Mouse (Mus musculus): ENCODE results near the gene Mns1. TPM values are rescaled to one million over a fixed set of nuclear protein-coding genes. Genes with fewer than 3 reads are reported as not detected.

The Mns1 gene
- polyA plus RNA-seq, 1 experiment from 2014 or later = 40.5 TPM

- Histone ChIP-seq H3K36me3 (no peaks in the 10 kb centered on the region), H3K4me1 (replicated peaks) (no peaks in the 10 kb centered on the region), H3K4me2 (no peak overlapping the region), H3K27ac (no peak overlapping the region), H3K27me3 (peaks cover 7% of the 10 kb centered on the region; the same call in 1 of the 2 replicates), H3K9me3 (no peaks in the 10 kb centered on the region), H3K9ac (replicated peaks) (no peak overlapping the region), H3K4me3 (replicated peaks) (no peak overlapping the region)
- ATAC-seq (ENCODE audit: insufficient number of reproducible peaks, insufficient read depth, low FRiP score, low TSS enrichment, low read depth) = no peak
- WGBS = 67% methylated on average over 3 of the region's 3 CpGs
Observed at GRCm38 (mm10) chr9:72404934-72405333, 32.9 kb upstream of the Mns1 start.

GRCm38 (mm10) chr9:72405882-72406638 is 31.8 kb upstream of the Mns1 start:
- 83% methylated on average over 9 of the region's 9 CpGs for WGBS
- Histone ChIP-seq H3K9me3 (no peaks in the 10 kb centered on the region), H3K36me3 (no peaks in the 10 kb centered on the region), H3K27ac (no peak overlapping the region), H3K4me3 (replicated peaks) (no peak overlapping the region), H3K9ac (replicated peaks) (no peak overlapping the region), H3K4me1 (replicated peaks) (no peaks in the 10 kb centered on the region), H3K27me3 (peaks cover 7% of the 10 kb centered on the region; the same call in 1 of the 2 replicates), H3K4me2 (no peak overlapping the region)
- ATAC-seq (ENCODE audit: insufficient number of reproducible peaks, insufficient read depth, low FRiP score, low TSS enrichment, low read depth) = no peak

- Histone ChIP-seq H3K4me1 (replicated peaks) (no peaks in the 10 kb centered on the region), H3K4me3 (replicated peaks) (peak overlapping the region; percentile 32), H3K27me3 (peaks cover 7% of the 10 kb centered on the region; the same call in 1 of the 2 replicates), H3K36me3 (no peaks in the 10 kb centered on the region), H3K4me2 (peak overlapping the region; percentile 50), H3K9ac (replicated peaks) (no peak overlapping the region), H3K9me3 (no peaks in the 10 kb centered on the region), H3K27ac (no peak overlapping the region)
- ATAC-seq (ENCODE audit: insufficient number of reproducible peaks, insufficient read depth, low FRiP score, low TSS enrichment, low read depth) = peak; percentile 63; the same call in 1 of the 2 replicates
- WGBS = 11% methylated on average over 12 of the region's 12 CpGs
Observed at GRCm38 (mm10) chr9:72408131-72408586, 29.7 kb upstream of the Mns1 start.

- no peak for ATAC-seq (ENCODE audit: insufficient number of reproducible peaks, insufficient read depth, low FRiP score, low TSS enrichment, low read depth)
- Histone ChIP-seq H3K4me1 (replicated peaks) (no peaks in the 10 kb centered on the region), H3K4me3 (replicated peaks) (no peak overlapping the region), H3K36me3 (no peaks in the 10 kb centered on the region), H3K9ac (replicated peaks) (no peak overlapping the region), H3K9me3 (no peaks in the 10 kb centered on the region), H3K27ac (no peak overlapping the region), H3K4me2 (no peak overlapping the region), H3K27me3 (peaks cover 7% of the 10 kb centered on the region; the same call in 1 of the 2 replicates)
- WGBS = 56% methylated on average over 15 of the region's 15 CpGs
Observed at GRCm38 (mm10) chr9:72409381-72410225, 28.2 kb upstream of the Mns1 start.

GRCm38 (mm10) chr9:72411746-72412145 is 26.1 kb upstream of the Mns1 start:
- Histone ChIP-seq H3K36me3 (no peaks in the 10 kb centered on the region), H3K9ac (replicated peaks) (no peak overlapping the region), H3K27ac (no peak overlapping the region), H3K9me3 (no peaks in the 10 kb centered on the region), H3K4me2 (no peak overlapping the region), H3K27me3 (peaks cover 7% of the 10 kb centered on the region; the same call in 1 of the 2 replicates), H3K4me3 (replicated peaks) (no peak overlapping the region), H3K4me1 (replicated peaks) (no peaks in the 10 kb centered on the region)
- 86% methylated on average over 2 of the region's 2 CpGs for WGBS
- no peak for ATAC-seq (ENCODE audit: insufficient number of reproducible peaks, insufficient read depth, low FRiP score, low TSS enrichment, low read depth)

- H3K9ac ChIP-seq (replicated peaks) = no peak overlapping the region
- WGBS = 89% methylated on average over 3 of the region's 3 CpGs
Observed at GRCm38 (mm10) chr9:72418443-72418842, 19.4 kb upstream of the Mns1 start.

GRCm38 (mm10) chr9:72420490-72420889 is 17.3 kb upstream of the Mns1 start:
- no peak overlapping the region for H3K4me3 ChIP-seq (replicated peaks)
- H3K27ac ChIP-seq = no peak overlapping the region
- no peak for ATAC-seq (ENCODE audit: insufficient number of reproducible peaks, insufficient read depth, low FRiP score, low TSS enrichment, low read depth)
- H3K36me3 ChIP-seq = no peaks in the 10 kb centered on the region
- H3K4me1 ChIP-seq (replicated peaks) = peaks cover 14% of the 10 kb centered on the region
- no peak overlapping the region for H3K9ac ChIP-seq (replicated peaks)
- no peaks in the 10 kb centered on the region for H3K9me3 ChIP-seq
- H3K27me3 ChIP-seq = no peaks in the 10 kb centered on the region
- 77% methylated on average over 3 of the region's 3 CpGs for WGBS
- H3K4me2 ChIP-seq = no peak overlapping the region

More at GRCm38 (mm10) chr9:72418443-72418842, 19.4 kb upstream of the Mns1 start:
- no peaks in the 10 kb centered on the region for H3K27me3 ChIP-seq
- no peaks in the 10 kb centered on the region for H3K36me3 ChIP-seq
- H3K4me3 ChIP-seq (replicated peaks) = no peak overlapping the region
- no peak overlapping the region for H3K4me2 ChIP-seq
- no peak overlapping the region for H3K27ac ChIP-seq
- H3K4me1 ChIP-seq (replicated peaks) = peaks cover 12% of the 10 kb centered on the region
- ATAC-seq (ENCODE audit: insufficient number of reproducible peaks, insufficient read depth, low FRiP score, low TSS enrichment, low read depth) = no peak
- H3K9me3 ChIP-seq = no peaks in the 10 kb centered on the region

GRCm38 (mm10) chr9:72422284-72422683 is 15.5 kb upstream of the Mns1 start:
- WGBS = 68% methylated on average over 11 of the region's 11 CpGs
- no peak for ATAC-seq (ENCODE audit: insufficient number of reproducible peaks, insufficient read depth, low FRiP score, low TSS enrichment, low read depth)
- Histone ChIP-seq H3K4me1 (replicated peaks) (peaks cover 17% of the 10 kb centered on the region), H3K4me3 (replicated peaks) (no peak overlapping the region), H3K27ac (no peak overlapping the region), H3K9me3 (no peaks in the 10 kb centered on the region), H3K4me2 (no peak overlapping the region), H3K9ac (replicated peaks) (no peak overlapping the region), H3K27me3 (no peaks in the 10 kb centered on the region), H3K36me3 (no peaks in the 10 kb centered on the region)

- ATAC-seq (ENCODE audit: insufficient number of reproducible peaks, insufficient read depth, low FRiP score, low TSS enrichment, low read depth) = no peak
- H3K9me3 ChIP-seq = no peaks in the 10 kb centered on the region
- no peak overlapping the region for H3K9ac ChIP-seq (replicated peaks)
- no peaks in the 10 kb centered on the region for H3K36me3 ChIP-seq
- H3K27me3 ChIP-seq = no peaks in the 10 kb centered on the region
- peaks cover 17% of the 10 kb centered on the region for H3K4me1 ChIP-seq (replicated peaks)
- H3K27ac ChIP-seq = no peak overlapping the region
- H3K4me2 ChIP-seq = no peak overlapping the region
- WGBS = 83% methylated on average over 2 of the region's 2 CpGs
- H3K4me3 ChIP-seq (replicated peaks) = no peak overlapping the region
Observed at GRCm38 (mm10) chr9:72422753-72423152, 15.1 kb upstream of the Mns1 start.

GRCm38 (mm10) chr9:72425300-72425850 is 12.4 kb upstream of the Mns1 start:
- no peak for ATAC-seq (ENCODE audit: insufficient number of reproducible peaks, insufficient read depth, low FRiP score, low TSS enrichment, low read depth)
- WGBS = 65% methylated on average over 11 of the region's 11 CpGs

GRCm38 (mm10) chr9:72427861-72428260 is 9.9 kb upstream of the Mns1 start:
- no peak for ATAC-seq (ENCODE audit: insufficient number of reproducible peaks, insufficient read depth, low FRiP score, low TSS enrichment, low read depth)
- Histone ChIP-seq H3K4me2 (no peak overlapping the region), H3K9me3 (no peaks in the 10 kb centered on the region), H3K27me3 (no peaks in the 10 kb centered on the region), H3K4me3 (replicated peaks) (no peak overlapping the region), H3K36me3 (no peaks in the 10 kb centered on the region), H3K4me1 (replicated peaks) (peaks cover 5% of the 10 kb centered on the region; the same call in 1 of the 2 replicates), H3K27ac (no peak overlapping the region), H3K9ac (replicated peaks) (no peak overlapping the region)
- WGBS = 79% methylated on average over 4 of the region's 4 CpGs

More at GRCm38 (mm10) chr9:72425300-72425850, 12.4 kb upstream of the Mns1 start:
- Histone ChIP-seq H3K9me3 (no peaks in the 10 kb centered on the region), H3K4me1 (replicated peaks) (peaks cover 17% of the 10 kb centered on the region), H3K4me2 (no peak overlapping the region), H3K27ac (no peak overlapping the region), H3K36me3 (no peaks in the 10 kb centered on the region), H3K9ac (replicated peaks) (no peak overlapping the region), H3K27me3 (no peaks in the 10 kb centered on the region), H3K4me3 (replicated peaks) (no peak overlapping the region)

Data from limb, embryonic 12.5 days (tissue).